Mouse (Mus musculus) erythroblast, adult 5-6 weeks (primary cell): ENCODE data around the gene Plekhm2. TPM values are rescaled to one million over a fixed set of nuclear protein-coding genes. Genes with fewer than 3 reads are reported as not detected.

ENCODE experiments used
- ATAC-seq: replicated peaks from 2 replicates; pipeline ENCODE4 v1.8.0; 2016; ENCODE audit warnings: moderate number of reproducible peaks, mild to moderate bottlenecking, moderate TSS enrichment, inconsistent platforms; ENCODE audit not compliant: poor library complexity, low FRiP score, severe bottlenecking
- total RNA-seq, 2 experiments: library from RNA; stranded (forward) in 1 of 2; stranded (reverse) in 1 of 2; fragments of 150-400 nt in 1 of 2; fragments of 200-764, 138-1000 nt in 1 of 2; gene quantifications; 2 replicates each; pipeline versions ENCODE4 v1.2.3 to v1.2.4; 2015 to 2017; ENCODE audit warnings: low replicate concordance in 2 of 2

The Plekhm2 gene
- total RNA-seq, 2 experiments from 2014 or later: 2.0 to 2.9 TPM

GRCm38 (mm10) chr4:141664011-141664745, 521 bp downstream of the Plekhm2 start:
- peak; percentile 87 for ATAC-seq

GRCm38 (mm10) chr4:141663122-141663931, 1.4 kb downstream of the Plekhm2 start:
- ATAC-seq: peak; percentile 48

GRCm38 (mm10) chr4:141660884-141661283, 3.8 kb downstream of the Plekhm2 start:
- ATAC-seq: no peak

GRCm38 (mm10) chr4:141659739-141660138, 5.0 kb downstream of the Plekhm2 start:
- ATAC-seq: no peak

- no peak for ATAC-seq
Observed at GRCm38 (mm10) chr4:141658846-141659484, 5.7 kb downstream of the Plekhm2 start.

GRCm38 (mm10) chr4:141656932-141657331, 7.8 kb downstream of the Plekhm2 start:
- ATAC-seq: no peak

GRCm38 (mm10) chr4:141655908-141656608, 8.6 kb downstream of the Plekhm2 start:
- ATAC-seq: no peak

GRCm38 (mm10) chr4:141654509-141654908, 10.2 kb downstream of the Plekhm2 start:
- ATAC-seq: no peak

- ATAC-seq: no peak
Observed at GRCm38 (mm10) chr4:141653813-141654212, 10.9 kb downstream of the Plekhm2 start.

- ATAC-seq: no peak
Observed at GRCm38 (mm10) chr4:141653044-141653443, 11.7 kb downstream of the Plekhm2 start.

GRCm38 (mm10) chr4:141651944-141652343, 12.8 kb downstream of the Plekhm2 start:
- no peak for ATAC-seq

GRCm38 (mm10) chr4:141651286-141651685, 13.4 kb downstream of the Plekhm2 start:
- ATAC-seq: no peak

GRCm38 (mm10) chr4:141649244-141649643, 15.5 kb downstream of the Plekhm2 start:
- ATAC-seq: no peak

- no peak for ATAC-seq
Observed at GRCm38 (mm10) chr4:141648262-141648661, 16.4 kb downstream of the Plekhm2 start.

GRCm38 (mm10) chr4:141647187-141647586, 17.5 kb downstream of the Plekhm2 start:
- ATAC-seq: no peak

- ATAC-seq: no peak
Observed at GRCm38 (mm10) chr4:141645988-141646387, 18.7 kb downstream of the Plekhm2 start.

- no peak for ATAC-seq
Observed at GRCm38 (mm10) chr4:141643118-141643855, 21.4 kb downstream of the Plekhm2 start.

GRCm38 (mm10) chr4:141641961-141642811, 22.5 kb downstream of the Plekhm2 start:
- no peak for ATAC-seq
